Mouse (Mus musculus) lung, postnatal 0 days (tissue): ENCODE measurements around the gene Nfya.

ENCODE experiments used
- CTCF ChIP-seq: IDR thresholded peaks from 2 replicates; pipeline ENCODE4 v1.5.1; 2016; ENCODE audit warnings: antibody characterized with exemption, mild to moderate bottlenecking
- EP300 ChIP-seq: IDR thresholded peaks from 2 replicates; pipeline ENCODE4 v1.6.1; 2016; ENCODE audit warnings: antibody characterized with exemption, mild to moderate bottlenecking, control low read depth

GRCm38 (mm10) chr17:48350681-48351193 is 59.0 kb downstream of the Nfya start:
- TF ChIP-seq EP300 (no peak), CTCF (no peak)
